In the genomic region with DNA sequence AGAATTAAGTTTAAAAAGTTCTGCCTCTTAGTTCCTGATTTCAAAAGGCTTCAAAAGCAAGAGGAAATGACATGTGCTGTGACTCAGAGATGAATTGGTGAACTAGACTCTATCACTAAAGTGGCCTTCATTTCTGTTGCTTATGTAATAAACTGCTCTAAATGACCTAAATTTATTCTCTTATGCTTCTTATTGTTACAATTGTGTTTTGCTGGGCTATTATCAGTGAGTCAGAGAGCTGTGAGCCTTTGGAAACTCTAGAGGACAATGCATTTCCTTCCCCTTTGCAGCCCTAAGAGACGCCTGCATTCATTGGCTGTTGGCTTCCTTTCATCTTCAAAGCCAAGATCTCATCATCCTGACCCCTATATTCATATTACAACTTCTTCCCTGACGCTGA, we compare ENCODE assay signal across 23 mouse cellular contexts.
A peak's percentile ranks its signal among the peaks of the same experiment; 100 is the strongest.
DNase-seq lines count a peak whose midpoint lies in the region; ATAC-seq and TF ChIP-seq lines count a peak whose summit lies in the region.
"Had no signal": no experiment of that assay in that cellular context is flagged by ENCODE, and none has a peak within 500 bp of the region (broad histone marks: within the 10 kb centered on the region; RNA-seq: fewer than 3 reads in every experiment).

No protein-coding gene starts in this region.

- no peaks in the 10 kb centered on the region for H3K79me2 ChIP-seq in macrophage (ENCODE audit: inconsistent target)

- H3K9me3 ChIP-seq in midbrain, embryonic 13.5 days, result no peaks in the 10 kb centered on the region
- H3K9me3 ChIP-seq: embryonic facial prominence, embryonic 15.5 days; forebrain, embryonic 15.5 days; limb, embryonic 12.5 days; liver, embryonic 12.5 days had no signal

- peak overlapping the region; percentile 33; the same call in 1 of the 2 replicates for H3K27ac ChIP-seq in bone marrow macrophage, adult 2 months (ENCODE audit: insufficient read depth, low read depth, low read length)
- peak overlapping the region; percentile 33 for H3K27ac ChIP-seq in macrophage
- no peak overlapping the region for H3K27ac ChIP-seq in midbrain, embryonic 13.5 days
- H3K27ac ChIP-seq: embryonic facial prominence, embryonic 15.5 days; forebrain, embryonic 15.5 days; hindbrain, postnatal 0 days; limb, embryonic 12.5 days; liver, embryonic 12.5 days had no signal

- TF ChIP-seq CTCF in bone marrow macrophage, adult 2 months (IDR thresholded peaks at IDR 0.05; ENCODE audit: low read depth, low read length), result no peak

- no peak overlapping the region for H3K4me3 ChIP-seq in bone marrow macrophage, adult 2 months (ENCODE audit: insufficient read depth, low read length)
- H3K4me3 ChIP-seq in macrophage (ENCODE audit: inconsistent target), result no peak overlapping the region
- no peak overlapping the region for H3K4me3 ChIP-seq in midbrain, embryonic 13.5 days (replicated peaks)
- H3K4me3 ChIP-seq: embryonic facial prominence, embryonic 15.5 days; forebrain, embryonic 15.5 days; limb, embryonic 12.5 days; liver, embryonic 12.5 days had no signal

- TF ChIP-seq POLR2A in bone marrow macrophage, adult 2 months (IDR thresholded peaks at IDR 0.05; ENCODE audit: borderline replicate concordance, low read depth, low read length), result no peak

- no peak overlapping the region for H3K4me2 ChIP-seq in midbrain, embryonic 13.5 days (replicated peaks)
- H3K4me2 ChIP-seq: embryonic facial prominence, embryonic 15.5 days; forebrain, embryonic 15.5 days; heart, embryonic 11.5 days; limb, embryonic 12.5 days; liver, embryonic 12.5 days; midbrain, embryonic 11.5 days had no signal

- no peaks in the 10 kb centered on the region for H3K27me3 ChIP-seq in midbrain, embryonic 13.5 days
- H3K27me3 ChIP-seq: embryonic facial prominence, embryonic 15.5 days; forebrain, embryonic 15.5 days; limb, embryonic 12.5 days; liver, embryonic 12.5 days had no signal

- DNase-seq in thymus, postnatal 0 days (ENCODE audit: low spot score), result peak; percentile 15
- no peak for DNase-seq in thymus, postnatal 4 days
- DNase-seq in embryo, embryonic 10 days (ENCODE audit: low spot score), result no peak
- no peak for DNase-seq in urinary bladder, postnatal 36 days (ENCODE audit: low spot score in 2 of 2)
- DNase-seq: cerebellum, adult 18-20 months; cerebellum, postnatal 25 days; gastrocnemius, postnatal 10 days; heart, adult 11 months; kidney, postnatal 36 days; lung, adult 2 months; lung, postnatal 36 days; thymus, adult 18-20 months had no signal

- no peaks in the 10 kb centered on the region for H3K36me3 ChIP-seq in macrophage (ENCODE audit: inconsistent target)
- no peaks in the 10 kb centered on the region for H3K36me3 ChIP-seq in midbrain, embryonic 13.5 days
- H3K36me3 ChIP-seq: embryonic facial prominence, embryonic 15.5 days; forebrain, embryonic 15.5 days; limb, embryonic 12.5 days; liver, embryonic 12.5 days had no signal

- ATAC-seq in midbrain, embryonic 13.5 days, result no peak
- ATAC-seq: forebrain, embryonic 15.5 days; hindbrain, postnatal 0 days; intestine, embryonic 16.5 days; liver, embryonic 12.5 days had no signal

- peaks cover 14% of the 10 kb centered on the region for H3K4me1 ChIP-seq in bone marrow macrophage, adult 2 months (ENCODE audit: control insufficient read depth, insufficient read depth, low read length)
- H3K4me1 ChIP-seq in midbrain, embryonic 13.5 days (replicated peaks), result no peaks in the 10 kb centered on the region
- H3K4me1 ChIP-seq: embryonic facial prominence, embryonic 15.5 days; forebrain, embryonic 15.5 days; limb, embryonic 12.5 days; liver, embryonic 12.5 days had no signal

- WGBS in macrophage (ENCODE audit: missing documents), result 49% methylated on average over 2 of the region's 2 CpGs
- 41% methylated on average over 2 of the region's 2 CpGs for WGBS in midbrain, embryonic 13.5 days

- no peak overlapping the region for H3K9ac ChIP-seq in midbrain, embryonic 13.5 days (replicated peaks)
- H3K9ac ChIP-seq: embryonic facial prominence, embryonic 15.5 days; forebrain, embryonic 15.5 days; limb, embryonic 12.5 days; liver, embryonic 12.5 days had no signal
